Mouse (Mus musculus) CH12.LX (cell line): ENCODE results near the gene Tpcn1. TPM values are rescaled to one million over a fixed set of nuclear protein-coding genes. Genes with fewer than 3 reads are reported as not detected.

Experiments used
- DNase-seq: peaks from one replicate; pipeline ENCODE4 v3.0.0-alpha.2; 2013; ENCODE audit errors: extremely low read depth
- H3K27ac ChIP-seq: 2 replicates; pipeline ENCODE4 v1.5.1; 2012; ENCODE audit warnings: low read depth, mild to moderate bottlenecking, control low read depth, moderate library complexity; ENCODE audit not compliant: insufficient read depth
- H3K27me3 ChIP-seq: replicated peaks from 2 replicates; pipeline ENCODE3; 2012; ENCODE audit warnings: inconsistent platforms
- H3K36me3 ChIP-seq, 2 experiments: replicated peaks in 1 of 2; 2 replicates each; pipeline versions ENCODE3 to v1.6.1; 2012; ENCODE audit warnings: inconsistent platforms in 1 of 2, low read length in 1 of 2, mild to moderate bottlenecking in 1 of 2, mixed read lengths in 1 of 2, moderate library complexity in 1 of 2; ENCODE audit not compliant: control insufficient read depth in 1 of 2, insufficient read depth in 1 of 2
- H3K4me1 ChIP-seq, 2 experiments: 2 replicates each; pipeline ENCODE4 v1.6.1; 2012; ENCODE audit warnings: inconsistent platforms in 1 of 2, moderate library complexity in 1 of 2; ENCODE audit not compliant: insufficient read depth in 2 of 2, control insufficient read depth in 1 of 2
- H3K4me2 ChIP-seq: 2 replicates; pipeline ENCODE4 v1.6.1; 2012; ENCODE audit warnings: low read depth, mild to moderate bottlenecking, control low read depth; ENCODE audit not compliant: poor library complexity, insufficient read depth, severe bottlenecking
- H3K4me3 ChIP-seq, 3 experiments: fragments of 150-350 bp in 1 of 3; sonication (generic) in 1 of 3; replicated peaks in 1 of 3; 2 replicates each; pipeline versions ENCODE3 to v1.5.1; 2011 to 2012; ENCODE audit warnings: low read depth in 2 of 3, low read length in 2 of 3, mild to moderate bottlenecking in 2 of 3, moderate library complexity in 2 of 3, control low read depth in 1 of 3, improper control_type of control experiment in 1 of 3, inconsistent platforms in 1 of 3, mixed read lengths in 1 of 3; ENCODE audit not compliant: poor library complexity in 1 of 3
- H3K79me2 ChIP-seq: replicated peaks from 2 replicates; pipeline ENCODE4 v1.6.1; 2012; ENCODE audit warnings: mild to moderate bottlenecking, moderate library complexity; ENCODE audit not compliant: control insufficient read depth, poor library complexity, insufficient read depth, severe bottlenecking; ENCODE audit errors: extremely low read depth
- H3K9ac ChIP-seq: 2 replicates; pipeline ENCODE4 v1.6.1; 2012; ENCODE audit warnings: low read depth, mild to moderate bottlenecking, control low read depth, moderate library complexity; ENCODE audit not compliant: insufficient read depth
- H3K9me3 ChIP-seq: replicated peaks from 2 replicates; pipeline ENCODE3; 2012; ENCODE audit warnings: low read length, inconsistent platforms, mixed read lengths
- BHLHE40 ChIP-seq: IDR thresholded peaks from 2 replicates; pipeline ENCODE4 v1.6.1; 2011; ENCODE audit warnings: mild to moderate bottlenecking, low read depth, low read length, improper control_type of control experiment
- ELF1 ChIP-seq: IDR thresholded peaks from 2 replicates; pipeline ENCODE4 v1.6.1; 2014; ENCODE audit warnings: low read depth, mild to moderate bottlenecking, inconsistent platforms, low read length, improper control_type of control experiment
- EP300 ChIP-seq: IDR thresholded peaks from 2 replicates; pipeline ENCODE4 v1.6.1; 2011; ENCODE audit warnings: low read length, improper control_type of control experiment
- ETS1 ChIP-seq: conservative IDR thresholded peaks from 2 replicates; pipeline ENCODE4 v1.6.1; 2012; ENCODE audit warnings: low read depth, mild to moderate bottlenecking, inconsistent platforms, low read length, improper control_type of control experiment, moderate library complexity
- GABPA ChIP-seq: IDR thresholded peaks from 2 replicates; pipeline ENCODE4 v1.6.1; 2012; ENCODE audit warnings: low read depth, low read length, improper control_type of control experiment, inconsistent platforms; ENCODE audit not compliant: insufficient replicate concordance
- KAT2A ChIP-seq: IDR thresholded peaks from 2 replicates; pipeline ENCODE4 v1.6.1; 2012; ENCODE audit warnings: low read length, improper control_type of control experiment, inconsistent platforms; ENCODE audit not compliant: insufficient replicate concordance
- MAFK ChIP-seq: IDR thresholded peaks from 2 replicates; pipeline ENCODE4 v1.6.1; 2011; ENCODE audit warnings: low read length, improper control_type of control experiment; ENCODE audit not compliant: insufficient replicate concordance
- MAX ChIP-seq: IDR thresholded peaks from 2 replicates; pipeline ENCODE4 v1.6.1; 2011; ENCODE audit warnings: low read length, improper control_type of control experiment
- NRF1 ChIP-seq: IDR thresholded peaks from 2 replicates; pipeline ENCODE4 v1.6.1; 2014; ENCODE audit warnings: low read depth, mild to moderate bottlenecking, inconsistent platforms, low read length, improper control_type of control experiment, moderate library complexity
- RAD21 ChIP-seq: IDR thresholded peaks from 2 replicates; pipeline ENCODE4 v1.6.1; 2011; ENCODE audit warnings: low read depth, mild to moderate bottlenecking, low read length, improper control_type of control experiment, moderate library complexity
- RCOR1 ChIP-seq: conservative IDR thresholded peaks from 2 replicates; pipeline ENCODE4 v1.6.1; 2012; ENCODE audit warnings: low read depth, mild to moderate bottlenecking, inconsistent platforms, low read length, improper control_type of control experiment
- SIN3A ChIP-seq: IDR thresholded peaks from 2 replicates; pipeline ENCODE4 v1.6.1; 2012; ENCODE audit warnings: low read length, improper control_type of control experiment, inconsistent platforms
- SMC3 ChIP-seq: IDR thresholded peaks from 2 replicates; pipeline ENCODE4 v1.6.1; 2011; ENCODE audit warnings: low read depth, low read length, improper control_type of control experiment
- TBP ChIP-seq: conservative IDR thresholded peaks from 2 replicates; pipeline ENCODE4 v1.6.1; 2011; ENCODE audit warnings: low read depth, low read length, improper control_type of control experiment
- TCF12 ChIP-seq: IDR thresholded peaks from 2 replicates; pipeline ENCODE4 v1.6.1; 2014; ENCODE audit warnings: low read depth, mild to moderate bottlenecking, inconsistent platforms, low read length, improper control_type of control experiment
- ZKSCAN1 ChIP-seq: IDR thresholded peaks from 2 replicates; pipeline ENCODE4 v1.6.1; 2012; ENCODE audit warnings: low read depth, inconsistent platforms, low read length, improper control_type of control experiment, borderline replicate concordance
- ZNF384 ChIP-seq: IDR thresholded peaks from 2 replicates; pipeline ENCODE4 v1.6.1; 2012; ENCODE audit warnings: low read depth, low read length, improper control_type of control experiment, inconsistent platforms
- dilution Hi-C: fragments of 300-500 bp; cut with MboI; formaldehyde crosslinking; loops from 2 replicates; pipeline ENCODE4 v1.14.3; 2020; ENCODE audit warnings: low sequenced_read_pairs; ENCODE audit not compliant: extremely low pct_unique_long_range_greater_than_20kb, extremely low pct_ligation_motif_present
- in situ Hi-C: fragments of 300-500 bp; cut with MboI; formaldehyde crosslinking; loops from 3 replicates; pipeline ENCODE4 v1.14.3; 2019; ENCODE audit warnings: low sequenced_read_pairs, low pct_ligation_motif_present, low pct_unique_long_range_greater_than_20kb, mixed read lengths
- polyA plus RNA-seq: library from polyadenylated mRNA; unstranded; fragments of >175 nt; gene quantifications from 2 replicates; pipeline ENCODE4 v1.2.1, GENCODE M21; 2012; ENCODE audit warnings: low read depth; ENCODE audit not compliant: insufficient read length
- total RNA-seq, 2 experiments: library from RNA; depleted of rRNA; stranded (reverse); fragments of 300-350 nt in 1 of 2; fragments of >200 nt in 1 of 2; gene quantifications; 2 replicates each; pipeline ENCODE4 v1.2.3; 2012 to 2014

Gene Tpcn1
- total and polyA plus RNA-seq, 3 experiments = 0.90 to 5.4 (median 2.2) TPM

DNA sequence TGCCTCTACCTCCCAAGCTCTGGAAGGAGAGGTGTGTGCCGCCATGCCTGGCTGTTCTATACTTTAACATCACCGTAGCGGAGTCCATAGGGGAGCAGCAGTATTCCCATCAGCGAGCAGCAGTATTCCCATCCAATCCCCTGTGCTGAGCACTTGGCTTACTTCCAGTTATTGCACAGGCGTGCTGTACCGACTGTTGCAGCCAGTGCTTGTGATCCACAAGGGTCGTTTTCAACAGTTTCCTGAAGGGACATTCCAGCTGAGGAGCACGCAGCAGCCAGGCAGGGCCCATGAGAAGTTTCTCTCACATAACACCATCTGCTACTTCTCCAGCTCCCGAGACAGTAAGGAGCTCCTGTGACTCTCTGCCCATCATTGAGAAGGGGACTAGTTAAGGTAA lies 82.0 kb downstream of the Tpcn1 start:
- TF ChIP-seq RAD21 (no peak), ZKSCAN1 (no peak), NRF1 (no peak), RCOR1 (no peak), ETS1 (no peak), MAX (no peak), MAFK (no peak)
- in situ Hi-C loops = loop anchor here (25.0 kb wide), 1 partner anchor 206 kb away; the partner anchor contains the start of gene Dtx1
- H3K36me3 ChIP-seq = no peaks in the 10 kb centered on the region
- DNase-seq = no peak
- no peak overlapping the region for H3K9ac ChIP-seq
- no peak overlapping the region for H3K27ac ChIP-seq
- no peak overlapping the region for H3K4me3 ChIP-seq
- dilution Hi-C loops = no loop called here
- peaks cover 8 to 36% of the 10 kb centered on the region in 2 experiments; a peak in 3 of 4 replicates for H3K4me1 ChIP-seq
- H3K9me3 ChIP-seq = peaks cover 5% of the 10 kb centered on the region
- H3K27me3 ChIP-seq = peaks cover 14% of the 10 kb centered on the region
- no peak overlapping the region for H3K4me2 ChIP-seq
- H3K79me2 ChIP-seq = peaks cover 7% of the 10 kb centered on the region; the same call in 1 of the 2 replicates

DNA sequence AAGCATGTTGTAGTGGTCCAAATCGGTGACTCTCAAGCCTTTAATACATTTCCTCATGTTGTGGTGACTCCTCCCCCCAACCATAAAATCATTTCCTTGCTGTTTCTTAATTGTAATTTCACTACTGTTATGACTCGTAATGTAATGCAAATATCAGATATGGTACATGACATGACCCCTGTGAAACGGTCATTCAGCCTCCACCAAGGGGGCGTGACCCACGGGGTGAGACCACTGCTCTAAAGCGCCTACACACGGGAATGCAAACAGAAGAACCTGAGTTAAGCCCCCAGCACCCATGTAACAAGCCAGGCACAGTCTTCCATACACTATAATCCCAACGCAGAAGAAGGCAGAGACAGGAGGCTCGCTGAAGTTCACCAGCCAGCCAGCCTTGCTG lies 82.7 kb downstream of the Tpcn1 start:
- TF ChIP-seq ZKSCAN1 (no peak), GABPA (no peak), ZNF384 (no peak), MAFK (no peak), ELF1 (no peak), TBP (no peak), BHLHE40 (no peak), EP300 (no peak), KAT2A (no peak), TCF12 (no peak), SMC3 (no peak), SIN3A (no peak)
- peaks cover 12% of the 10 kb centered on the region for H3K79me2 ChIP-seq
- no peak for DNase-seq

More for the DNA sequence above, 82.7 kb downstream of the Tpcn1 start:
- peaks cover 5% of the 10 kb centered on the region for H3K9me3 ChIP-seq
- H3K9ac ChIP-seq = no peak overlapping the region
- no peak overlapping the region for H3K4me3 ChIP-seq
- peaks cover 14% of the 10 kb centered on the region for H3K27me3 ChIP-seq
- no peak overlapping the region for H3K27ac ChIP-seq
- dilution Hi-C loops (no loop called here), in situ Hi-C loops (loop anchor here (25.0 kb wide), 1 partner anchor 207 kb away; the partner anchor contains the start of gene Dtx1)
- peaks cover 0 to 4% of the 10 kb centered on the region in 2 experiments for H3K36me3 ChIP-seq
- H3K4me1 ChIP-seq = peaks cover 8 to 41% of the 10 kb centered on the region in 2 experiments; a peak in 3 of 4 replicates
- no peak overlapping the region for H3K4me2 ChIP-seq
